Mouse (Mus musculus): ENCODE data around the gene Atp8a1. TPM values are rescaled to one million over a fixed set of nuclear protein-coding genes. Genes with fewer than 3 reads are reported as not detected.

The Atp8a1 gene
- polyA plus RNA-seq, 1 experiment: 2.4 TPM

DNA sequence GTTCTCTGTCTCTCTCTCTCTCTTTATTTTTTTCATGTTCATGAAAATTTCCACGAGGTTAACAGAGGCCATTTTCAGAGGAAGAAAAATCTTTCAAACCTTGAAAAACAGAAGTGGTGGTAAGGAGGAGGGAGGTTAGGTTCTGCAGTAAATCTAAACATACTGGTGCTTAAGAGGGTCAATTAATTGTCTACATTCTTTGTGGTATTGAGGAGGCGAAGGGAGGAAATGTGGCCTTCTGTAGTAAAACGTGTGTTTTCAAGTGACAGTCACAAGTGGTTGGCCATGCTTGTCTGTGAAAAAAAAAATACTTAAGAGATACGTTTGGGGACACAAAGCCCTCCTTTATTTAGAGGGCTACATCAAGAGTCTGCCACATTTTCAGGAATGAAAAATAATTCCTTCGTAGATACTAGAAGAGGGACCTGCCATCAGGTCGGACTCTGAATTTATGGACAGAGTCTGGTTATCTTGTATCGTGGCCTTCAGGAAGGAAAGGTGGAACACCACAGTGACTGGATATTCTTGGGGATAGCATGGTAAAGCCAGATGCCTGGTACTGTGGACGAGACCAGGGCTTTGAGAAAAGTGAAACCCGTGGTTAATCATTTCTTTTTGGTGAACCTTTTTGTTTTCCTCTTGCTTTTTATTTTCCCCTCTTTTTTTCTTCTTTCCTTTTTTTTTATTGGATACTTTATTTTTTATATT is 113.5 kb downstream of the Atp8a1 start:
- no peaks in the 10 kb centered on the region for H3K27me3 ChIP-seq (ENCODE audit: control insufficient read depth, insufficient read depth, low read length)
- TF ChIP-seq POLR2A (IDR thresholded peaks at IDR 0.05; ENCODE audit: control insufficient read depth, low read depth, low read length) (no peak), CTCF (IDR thresholded peaks at IDR 0.05; ENCODE audit: control insufficient read depth, insufficient read depth, insufficient replicate concordance, low read depth, low read length) (no peak)
- no peak overlapping the region for H3K4me3 ChIP-seq (ENCODE audit: control insufficient read depth, low read depth, low read length)
- H3K4me1 ChIP-seq (ENCODE audit: control insufficient read depth, insufficient read depth, low read length): no peaks in the 10 kb centered on the region
- H3K36me3 ChIP-seq (ENCODE audit: control insufficient read depth, insufficient read depth, low read length): no peaks in the 10 kb centered on the region
- no peak overlapping the region for H3K27ac ChIP-seq (ENCODE audit: control insufficient read depth, insufficient read depth, low read depth, low read length)

DNA sequence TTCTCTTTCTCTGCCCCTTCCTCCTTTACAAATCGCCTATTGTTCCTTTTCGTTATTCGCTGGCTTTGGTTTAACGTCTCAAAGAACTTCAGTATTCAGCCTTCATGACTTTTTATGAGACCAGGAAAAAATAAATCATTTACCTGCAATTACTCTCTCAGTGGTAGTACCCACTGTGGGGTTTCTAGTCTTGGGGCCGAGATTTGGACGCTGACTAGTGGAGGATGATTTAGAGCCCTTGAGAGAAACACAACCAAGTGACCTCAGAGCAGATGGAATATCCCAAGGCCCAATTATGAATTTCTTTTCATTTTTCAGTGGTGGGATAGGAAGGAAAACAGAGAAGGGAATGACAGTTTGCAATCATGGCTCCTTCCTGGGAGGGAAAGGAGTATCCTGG is 114.1 kb downstream of the Atp8a1 start:
- H3K27ac ChIP-seq (ENCODE audit: control insufficient read depth, insufficient read depth, low read depth, low read length): no peak overlapping the region
- H3K4me3 ChIP-seq (ENCODE audit: control insufficient read depth, low read depth, low read length): no peak overlapping the region
- H3K4me1 ChIP-seq (ENCODE audit: control insufficient read depth, insufficient read depth, low read length): no peaks in the 10 kb centered on the region
- no peak for TF ChIP-seq CTCF (IDR thresholded peaks at IDR 0.05; ENCODE audit: control insufficient read depth, insufficient read depth, insufficient replicate concordance, low read depth, low read length)
- no peaks in the 10 kb centered on the region for H3K36me3 ChIP-seq (ENCODE audit: control insufficient read depth, insufficient read depth, low read length)
- no peaks in the 10 kb centered on the region for H3K27me3 ChIP-seq (ENCODE audit: control insufficient read depth, insufficient read depth, low read length)

- Histone ChIP-seq H3K27me3 (ENCODE audit: control insufficient read depth, insufficient read depth, low read length) (no peaks in the 10 kb centered on the region), H3K27ac (ENCODE audit: control insufficient read depth, insufficient read depth, low read depth, low read length) (no peak overlapping the region), H3K36me3 (ENCODE audit: control insufficient read depth, insufficient read depth, low read length) (no peaks in the 10 kb centered on the region), H3K4me3 (ENCODE audit: control insufficient read depth, low read depth, low read length) (no peak overlapping the region), H3K4me1 (ENCODE audit: control insufficient read depth, insufficient read depth, low read length) (no peaks in the 10 kb centered on the region)
- TF ChIP-seq POLR2A (IDR thresholded peaks at IDR 0.05; ENCODE audit: control insufficient read depth, low read depth, low read length): no peak
- TF ChIP-seq CTCF (IDR thresholded peaks at IDR 0.05; ENCODE audit: control insufficient read depth, insufficient read depth, insufficient replicate concordance, low read depth, low read length): no peak
Measured at GRCm38 (mm10) chr5:67727755-67728154, 119.5 kb downstream of the Atp8a1 start.

DNA sequence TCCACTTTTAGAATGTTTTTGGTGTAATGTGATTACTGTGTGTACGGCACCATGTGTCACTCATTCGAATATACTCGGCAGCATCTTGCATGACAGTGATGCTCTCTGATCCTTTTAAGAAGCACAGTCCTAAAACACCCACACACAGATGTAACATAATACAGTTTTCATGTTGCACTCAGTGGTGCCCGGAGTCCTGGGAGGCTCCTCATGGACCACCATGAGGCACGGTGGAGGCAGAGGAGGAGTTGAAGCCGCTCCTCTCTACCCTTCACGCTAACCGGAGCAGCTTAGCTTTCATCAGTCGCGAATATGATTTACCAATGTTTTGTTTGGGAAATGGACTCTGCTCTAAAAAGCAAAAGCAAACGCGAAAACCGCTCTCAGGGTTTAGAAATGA is 120.4 kb downstream of the Atp8a1 start:
- Histone ChIP-seq H3K27me3 (ENCODE audit: control insufficient read depth, insufficient read depth, low read length) (no peaks in the 10 kb centered on the region), H3K27ac (ENCODE audit: control insufficient read depth, insufficient read depth, low read depth, low read length) (no peak overlapping the region), H3K4me1 (ENCODE audit: control insufficient read depth, insufficient read depth, low read length) (no peaks in the 10 kb centered on the region), H3K4me3 (ENCODE audit: control insufficient read depth, low read depth, low read length) (no peak overlapping the region), H3K36me3 (ENCODE audit: control insufficient read depth, insufficient read depth, low read length) (no peaks in the 10 kb centered on the region)
- TF ChIP-seq CTCF (IDR thresholded peaks at IDR 0.05; ENCODE audit: control insufficient read depth, insufficient read depth, insufficient replicate concordance, low read depth, low read length): no peak
- TF ChIP-seq POLR2A (IDR thresholded peaks at IDR 0.05; ENCODE audit: control insufficient read depth, low read depth, low read length): no peak

- Histone ChIP-seq H3K27ac (ENCODE audit: control insufficient read depth, insufficient read depth, low read depth, low read length) (no peak overlapping the region), H3K27me3 (ENCODE audit: control insufficient read depth, insufficient read depth, low read length) (no peaks in the 10 kb centered on the region), H3K36me3 (ENCODE audit: control insufficient read depth, insufficient read depth, low read length) (no peaks in the 10 kb centered on the region), H3K4me3 (ENCODE audit: control insufficient read depth, low read depth, low read length) (no peak overlapping the region), H3K4me1 (ENCODE audit: control insufficient read depth, insufficient read depth, low read length) (no peaks in the 10 kb centered on the region)
- TF ChIP-seq POLR2A (IDR thresholded peaks at IDR 0.05; ENCODE audit: control insufficient read depth, low read depth, low read length) (no peak), CTCF (IDR thresholded peaks at IDR 0.05; ENCODE audit: control insufficient read depth, insufficient read depth, insufficient replicate concordance, low read depth, low read length) (no peak)
Measured at GRCm38 (mm10) chr5:67701641-67702040, 145.6 kb downstream of the Atp8a1 start.

- TF ChIP-seq POLR2A (IDR thresholded peaks at IDR 0.05; ENCODE audit: control insufficient read depth, low read depth, low read length) (no peak), CTCF (IDR thresholded peaks at IDR 0.05; ENCODE audit: control insufficient read depth, insufficient read depth, insufficient replicate concordance, low read depth, low read length) (no peak)
- Histone ChIP-seq H3K36me3 (ENCODE audit: control insufficient read depth, insufficient read depth, low read length) (no peaks in the 10 kb centered on the region), H3K4me1 (ENCODE audit: control insufficient read depth, insufficient read depth, low read length) (no peaks in the 10 kb centered on the region), H3K27ac (ENCODE audit: control insufficient read depth, insufficient read depth, low read depth, low read length) (no peak overlapping the region), H3K4me3 (ENCODE audit: control insufficient read depth, low read depth, low read length) (no peak overlapping the region), H3K27me3 (ENCODE audit: control insufficient read depth, insufficient read depth, low read length) (no peaks in the 10 kb centered on the region)
Measured at GRCm38 (mm10) chr5:67699418-67699817, 147.8 kb downstream of the Atp8a1 start.

DNA sequence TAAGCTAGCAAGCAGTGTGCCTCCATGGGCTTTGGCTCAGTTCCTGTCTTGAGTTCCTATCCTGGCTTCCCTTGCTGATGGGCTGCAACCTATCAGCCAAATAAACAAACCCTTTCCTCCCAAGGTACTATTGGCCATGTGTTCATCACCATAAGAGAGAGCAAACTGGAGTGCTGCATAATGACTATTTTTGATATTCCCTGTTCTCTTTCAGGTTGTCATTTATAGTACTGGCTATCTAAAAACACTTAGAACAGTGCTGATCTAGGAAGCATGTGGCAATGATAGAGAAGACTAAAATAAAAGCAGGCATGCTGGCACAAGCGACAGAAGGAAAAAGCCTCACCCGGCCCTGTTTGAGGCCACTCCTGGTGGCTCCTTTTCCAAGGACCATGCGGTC is 149.1 kb downstream of the Atp8a1 start:
- Histone ChIP-seq H3K27me3 (ENCODE audit: control insufficient read depth, insufficient read depth, low read length) (no peaks in the 10 kb centered on the region), H3K36me3 (ENCODE audit: control insufficient read depth, insufficient read depth, low read length) (no peaks in the 10 kb centered on the region), H3K4me1 (ENCODE audit: control insufficient read depth, insufficient read depth, low read length) (no peaks in the 10 kb centered on the region), H3K27ac (ENCODE audit: control insufficient read depth, insufficient read depth, low read depth, low read length) (no peak overlapping the region), H3K4me3 (ENCODE audit: control insufficient read depth, low read depth, low read length) (no peak overlapping the region)
- TF ChIP-seq POLR2A (IDR thresholded peaks at IDR 0.05; ENCODE audit: control insufficient read depth, low read depth, low read length) (no peak), CTCF (IDR thresholded peaks at IDR 0.05; ENCODE audit: control insufficient read depth, insufficient read depth, insufficient replicate concordance, low read depth, low read length) (no peak)
